Mouse (Mus musculus): ENCODE results near the gene Ephb1. TPM values are rescaled to one million over a fixed set of nuclear protein-coding genes. Genes with fewer than 3 reads are reported as not detected.

The Ephb1 gene
- polyA plus RNA-seq, 1 experiment from 2014 or later, result 1.7 TPM

GRCm38 (mm10) chr9:102139181-102139580 lies 215.3 kb downstream of the Ephb1 start:
- Histone ChIP-seq H3K4me1 (ENCODE audit: control insufficient read depth in 2 of 2, insufficient read depth in 2 of 2, low read length in 2 of 2) (no peaks in the 10 kb centered on the region), H3K27me3 (ENCODE audit: control insufficient read depth, insufficient read depth, low read length) (no peaks in the 10 kb centered on the region), H3K4me3 (ENCODE audit: control insufficient read depth in 1 of 2, insufficient read depth in 1 of 2, low read depth in 1 of 2, low read length in 2 of 2) (no peak overlapping the region), H3K27ac (replicated peaks in 1 of 2; ENCODE audit: control insufficient read depth in 1 of 2, insufficient read depth in 1 of 2, low read depth in 2 of 2, low read length in 2 of 2) (no peak overlapping the region), H3K36me3 (ENCODE audit: control insufficient read depth, insufficient read depth, low read length) (no peaks in the 10 kb centered on the region), H3K9ac (ENCODE audit: low read length) (no peak overlapping the region), H3K4me2 (ENCODE audit: low read length) (no peak overlapping the region), H3K9me3 (ENCODE audit: control insufficient read depth, low read length) (no peaks in the 10 kb centered on the region)
- ATAC-seq (ENCODE audit: insufficient number of reproducible peaks, insufficient read depth, low FRiP score, low read depth), result no peak
- WGBS, result 87% methylated on average over 4 of the region's 4 CpGs

- H3K4me1 ChIP-seq (ENCODE audit: control insufficient read depth in 2 of 2, insufficient read depth in 2 of 2, low read length in 2 of 2), result no peaks in the 10 kb centered on the region
- H3K27me3 ChIP-seq (ENCODE audit: control insufficient read depth, insufficient read depth, low read length), result no peaks in the 10 kb centered on the region
- no peak overlapping the region for H3K4me2 ChIP-seq (ENCODE audit: low read length)
- H3K36me3 ChIP-seq (ENCODE audit: control insufficient read depth, insufficient read depth, low read length), result no peaks in the 10 kb centered on the region
- H3K4me3 ChIP-seq (ENCODE audit: control insufficient read depth in 1 of 2, insufficient read depth in 1 of 2, low read depth in 1 of 2, low read length in 2 of 2), result no peak overlapping the region
- no peak overlapping the region for H3K27ac ChIP-seq (replicated peaks in 1 of 2; ENCODE audit: control insufficient read depth in 1 of 2, insufficient read depth in 1 of 2, low read depth in 2 of 2, low read length in 2 of 2)
- no peak overlapping the region for H3K9ac ChIP-seq (ENCODE audit: low read length)
- ATAC-seq (ENCODE audit: insufficient number of reproducible peaks, insufficient read depth, low FRiP score, low read depth), result no peak
- no peaks in the 10 kb centered on the region for H3K9me3 ChIP-seq (ENCODE audit: control insufficient read depth, low read length)
- WGBS, result 87% methylated on average over 7 of the region's 7 CpGs
Measured at GRCm38 (mm10) chr9:102138671-102139070, 215.8 kb downstream of the Ephb1 start.

GRCm38 (mm10) chr9:102138187-102138586 lies 216.3 kb downstream of the Ephb1 start:
- no peak overlapping the region for H3K4me2 ChIP-seq (ENCODE audit: low read length)
- H3K4me3 ChIP-seq (ENCODE audit: control insufficient read depth in 1 of 2, insufficient read depth in 1 of 2, low read depth in 1 of 2, low read length in 2 of 2), result no peak overlapping the region

GRCm38 (mm10) chr9:102130506-102130905 lies 224.0 kb downstream of the Ephb1 start:
- no peaks in the 10 kb centered on the region for H3K36me3 ChIP-seq (ENCODE audit: control insufficient read depth, insufficient read depth, low read length)
- no peaks in the 10 kb centered on the region for H3K27me3 ChIP-seq (ENCODE audit: control insufficient read depth, insufficient read depth, low read length)
- no peak overlapping the region for H3K27ac ChIP-seq (replicated peaks in 1 of 2; ENCODE audit: control insufficient read depth in 1 of 2, insufficient read depth in 1 of 2, low read depth in 2 of 2, low read length in 2 of 2)
- no peak overlapping the region for H3K9ac ChIP-seq (ENCODE audit: low read length)
- no peak overlapping the region for H3K4me3 ChIP-seq (ENCODE audit: control insufficient read depth in 1 of 2, insufficient read depth in 1 of 2, low read depth in 1 of 2, low read length in 2 of 2)
- ATAC-seq (ENCODE audit: insufficient number of reproducible peaks, insufficient read depth, low FRiP score, low read depth), result no peak
- no peaks in the 10 kb centered on the region for H3K9me3 ChIP-seq (ENCODE audit: control insufficient read depth, low read length)
- H3K4me2 ChIP-seq (ENCODE audit: low read length), result no peak overlapping the region
- no peaks in the 10 kb centered on the region for H3K4me1 ChIP-seq (ENCODE audit: control insufficient read depth in 2 of 2, insufficient read depth in 2 of 2, low read length in 2 of 2)

More at GRCm38 (mm10) chr9:102138187-102138586, 216.3 kb downstream of the Ephb1 start:
- no peak overlapping the region for H3K9ac ChIP-seq (ENCODE audit: low read length)
- no peak overlapping the region for H3K27ac ChIP-seq (replicated peaks in 1 of 2; ENCODE audit: control insufficient read depth in 1 of 2, insufficient read depth in 1 of 2, low read depth in 2 of 2, low read length in 2 of 2)
- no peaks in the 10 kb centered on the region for H3K4me1 ChIP-seq (ENCODE audit: control insufficient read depth in 2 of 2, insufficient read depth in 2 of 2, low read length in 2 of 2)
- H3K9me3 ChIP-seq (ENCODE audit: control insufficient read depth, low read length), result no peaks in the 10 kb centered on the region
- no peaks in the 10 kb centered on the region for H3K36me3 ChIP-seq (ENCODE audit: control insufficient read depth, insufficient read depth, low read length)
- no peak for ATAC-seq (ENCODE audit: insufficient number of reproducible peaks, insufficient read depth, low FRiP score, low read depth)
- H3K27me3 ChIP-seq (ENCODE audit: control insufficient read depth, insufficient read depth, low read length), result no peaks in the 10 kb centered on the region

GRCm38 (mm10) chr9:102126510-102126909 lies 228.0 kb downstream of the Ephb1 start:
- WGBS, result 65% methylated on average over 3 of the region's 3 CpGs

GRCm38 (mm10) chr9:102122880-102123453 lies 231.5 kb downstream of the Ephb1 start:
- Histone ChIP-seq H3K9ac (ENCODE audit: low read length) (no peak overlapping the region), H3K4me1 (ENCODE audit: control insufficient read depth in 2 of 2, insufficient read depth in 2 of 2, low read length in 2 of 2) (no peaks in the 10 kb centered on the region), H3K4me3 (ENCODE audit: control insufficient read depth in 1 of 2, insufficient read depth in 1 of 2, low read depth in 1 of 2, low read length in 2 of 2) (no peak overlapping the region), H3K27me3 (ENCODE audit: control insufficient read depth, insufficient read depth, low read length) (no peaks in the 10 kb centered on the region), H3K27ac (replicated peaks in 1 of 2; ENCODE audit: control insufficient read depth in 1 of 2, insufficient read depth in 1 of 2, low read depth in 2 of 2, low read length in 2 of 2) (no peak overlapping the region), H3K4me2 (ENCODE audit: low read length) (no peak overlapping the region), H3K36me3 (ENCODE audit: control insufficient read depth, insufficient read depth, low read length) (no peaks in the 10 kb centered on the region), H3K9me3 (ENCODE audit: control insufficient read depth, low read length) (no peaks in the 10 kb centered on the region)
- ATAC-seq (ENCODE audit: insufficient number of reproducible peaks, insufficient read depth, low FRiP score, low read depth), result no peak
- WGBS, result 40% methylated on average over 4 of the region's 4 CpGs

More at GRCm38 (mm10) chr9:102126510-102126909, 228.0 kb downstream of the Ephb1 start:
- H3K4me2 ChIP-seq (ENCODE audit: low read length), result no peak overlapping the region
- H3K9me3 ChIP-seq (ENCODE audit: control insufficient read depth, low read length), result no peaks in the 10 kb centered on the region
- no peaks in the 10 kb centered on the region for H3K36me3 ChIP-seq (ENCODE audit: control insufficient read depth, insufficient read depth, low read length)
- no peak overlapping the region for H3K4me3 ChIP-seq (ENCODE audit: control insufficient read depth in 1 of 2, insufficient read depth in 1 of 2, low read depth in 1 of 2, low read length in 2 of 2)
- no peak overlapping the region for H3K9ac ChIP-seq (ENCODE audit: low read length)
- H3K27me3 ChIP-seq (ENCODE audit: control insufficient read depth, insufficient read depth, low read length), result no peaks in the 10 kb centered on the region
- H3K27ac ChIP-seq (replicated peaks in 1 of 2; ENCODE audit: control insufficient read depth in 1 of 2, insufficient read depth in 1 of 2, low read depth in 2 of 2, low read length in 2 of 2), result no peak overlapping the region
- no peak for ATAC-seq (ENCODE audit: insufficient number of reproducible peaks, insufficient read depth, low FRiP score, low read depth)
- H3K4me1 ChIP-seq (ENCODE audit: control insufficient read depth in 2 of 2, insufficient read depth in 2 of 2, low read length in 2 of 2), result no peaks in the 10 kb centered on the region

GRCm38 (mm10) chr9:102119422-102119821 lies 235.1 kb downstream of the Ephb1 start:
- Histone ChIP-seq H3K27ac (replicated peaks in 1 of 2; ENCODE audit: control insufficient read depth in 1 of 2, insufficient read depth in 1 of 2, low read depth in 2 of 2, low read length in 2 of 2) (no peak overlapping the region), H3K4me2 (ENCODE audit: low read length) (no peak overlapping the region), H3K27me3 (ENCODE audit: control insufficient read depth, insufficient read depth, low read length) (no peaks in the 10 kb centered on the region), H3K9ac (ENCODE audit: low read length) (no peak overlapping the region), H3K9me3 (ENCODE audit: control insufficient read depth, low read length) (no peaks in the 10 kb centered on the region), H3K4me1 (ENCODE audit: control insufficient read depth in 2 of 2, insufficient read depth in 2 of 2, low read length in 2 of 2) (no peaks in the 10 kb centered on the region), H3K4me3 (ENCODE audit: control insufficient read depth in 1 of 2, insufficient read depth in 1 of 2, low read depth in 1 of 2, low read length in 2 of 2) (no peak overlapping the region), H3K36me3 (ENCODE audit: control insufficient read depth, insufficient read depth, low read length) (no peaks in the 10 kb centered on the region)
- no peak for ATAC-seq (ENCODE audit: insufficient number of reproducible peaks, insufficient read depth, low FRiP score, low read depth)
- 75% methylated on average over 3 of the region's 3 CpGs for WGBS

GRCm38 (mm10) chr9:102115326-102115725 lies 239.2 kb downstream of the Ephb1 start:
- Histone ChIP-seq H3K36me3 (ENCODE audit: control insufficient read depth, insufficient read depth, low read length) (no peaks in the 10 kb centered on the region), H3K9me3 (ENCODE audit: control insufficient read depth, low read length) (no peaks in the 10 kb centered on the region), H3K9ac (ENCODE audit: low read length) (no peak overlapping the region), H3K27me3 (ENCODE audit: control insufficient read depth, insufficient read depth, low read length) (no peaks in the 10 kb centered on the region), H3K4me3 (ENCODE audit: control insufficient read depth in 1 of 2, insufficient read depth in 1 of 2, low read depth in 1 of 2, low read length in 2 of 2) (no peak overlapping the region), H3K4me1 (ENCODE audit: control insufficient read depth in 2 of 2, insufficient read depth in 2 of 2, low read length in 2 of 2) (no peaks in the 10 kb centered on the region), H3K4me2 (ENCODE audit: low read length) (no peak overlapping the region), H3K27ac (replicated peaks in 1 of 2; ENCODE audit: control insufficient read depth in 1 of 2, insufficient read depth in 1 of 2, low read depth in 2 of 2, low read length in 2 of 2) (no peak overlapping the region)
- no peak for ATAC-seq (ENCODE audit: insufficient number of reproducible peaks, insufficient read depth, low FRiP score, low read depth)
- WGBS, result 76% methylated on average over 10 of the region's 10 CpGs

Data from heart, embryonic 14.5 days (tissue).